Mouse (Mus musculus): ENCODE data around the gene Crtac1. TPM values are rescaled to one million over a fixed set of nuclear protein-coding genes. Genes with fewer than 3 reads are reported as not detected.

Gene Crtac1
- total and polyA plus RNA-seq, 3 experiments = not detected

- no peak for TF ChIP-seq CHD1 (IDR thresholded peaks at IDR 0.05; ENCODE audit: low read depth, low read length)
- TF ChIP-seq POLR2AphosphoS2 (IDR thresholded peaks at IDR 0.05; ENCODE audit: low read depth, low read length) = no peak
- no peak for TF ChIP-seq IRF4 (IDR thresholded peaks at IDR 0.05; ENCODE audit: low read depth, low read length)
- no peak for TF ChIP-seq EP300 (IDR thresholded peaks at IDR 0.05; ENCODE audit: low read length)
- TF ChIP-seq KAT2A (IDR thresholded peaks at IDR 0.05; ENCODE audit: insufficient replicate concordance, low read length) = no peak
- no peak for TF ChIP-seq JUND (conservative IDR thresholded peaks at IDR 0.05; ENCODE audit: low read depth, low read length)
- no peak for TF ChIP-seq PAX5 (IDR thresholded peaks at IDR 0.05; ENCODE audit: low read length)
- TF ChIP-seq MEF2A (IDR thresholded peaks at IDR 0.05; ENCODE audit: borderline replicate concordance, low read depth, low read length) = no peak
- TF ChIP-seq MAX (IDR thresholded peaks at IDR 0.05; ENCODE audit: low read length) = no peak
- no peak for TF ChIP-seq BHLHE40 (IDR thresholded peaks at IDR 0.05; ENCODE audit: low read depth, low read length)
- TF ChIP-seq RCOR1 (conservative IDR thresholded peaks at IDR 0.05; ENCODE audit: low read depth, low read length) = no peak
- TF ChIP-seq ELF1 (IDR thresholded peaks at IDR 0.05; ENCODE audit: low read depth, low read length) = no peak
- TF ChIP-seq RAD21 (IDR thresholded peaks at IDR 0.05; ENCODE audit: low read depth, low read length) = no peak
- no peak for TF ChIP-seq ZC3H11A (IDR thresholded peaks at IDR 0.05; ENCODE audit: low read depth, low read length)
- no peak for TF ChIP-seq E2F4 (IDR thresholded peaks at IDR 0.05; ENCODE audit: insufficient replicate concordance, low read depth, low read length)
- no peaks in the 10 kb centered on the region for H3K9me3 ChIP-seq (replicated peaks; ENCODE audit: low read length)
- H3K79me2 ChIP-seq (replicated peaks; ENCODE audit: control insufficient read depth, extremely low read depth, insufficient read depth, poor library complexity, severe bottlenecking) = no peaks in the 10 kb centered on the region
- peak; percentile 52 for DNase-seq (ENCODE audit: extremely low read depth)
- no peaks in the 10 kb centered on the region for H3K36me3 ChIP-seq (replicated peaks in 1 of 2; ENCODE audit: control insufficient read depth in 1 of 2, insufficient read depth in 1 of 2, low read length in 1 of 2)
- H3K4me2 ChIP-seq (ENCODE audit: insufficient read depth, low read depth, poor library complexity, severe bottlenecking) = no peak overlapping the region
- no peak overlapping the region for H3K4me3 ChIP-seq (replicated peaks in 1 of 3; ENCODE audit: low read depth in 2 of 3, low read length in 2 of 3, poor library complexity in 1 of 3)
- H3K9ac ChIP-seq (ENCODE audit: insufficient read depth, low read depth) = no peak overlapping the region
- peaks cover 10% of the 10 kb centered on the region for H3K27me3 ChIP-seq (replicated peaks)
- dilution Hi-C loops (cut with MboI; ENCODE audit: extremely low pct_ligation_motif_present, extremely low pct_unique_long_range_greater_than_20kb, low sequenced_read_pairs) = no loop called here
- no peak overlapping the region for H3K27ac ChIP-seq (ENCODE audit: insufficient read depth, low read depth)
- peaks cover 7 to 46% of the 10 kb centered on the region in 2 experiments; a peak in 3 of 4 replicates for H3K4me1 ChIP-seq (ENCODE audit: control insufficient read depth in 1 of 2, insufficient read depth in 2 of 2)
- in situ Hi-C loops (cut with MboI; ENCODE audit: low pct_ligation_motif_present, low pct_unique_long_range_greater_than_20kb, low sequenced_read_pairs) = loop anchor here (5.0 kb wide), 1 partner anchor 54 kb away; no protein-coding TSS in a partner anchor
Measured at GRCm38 (mm10) chr19:42271182-42271581, 160.4 kb downstream of the Crtac1 start.

DNA sequence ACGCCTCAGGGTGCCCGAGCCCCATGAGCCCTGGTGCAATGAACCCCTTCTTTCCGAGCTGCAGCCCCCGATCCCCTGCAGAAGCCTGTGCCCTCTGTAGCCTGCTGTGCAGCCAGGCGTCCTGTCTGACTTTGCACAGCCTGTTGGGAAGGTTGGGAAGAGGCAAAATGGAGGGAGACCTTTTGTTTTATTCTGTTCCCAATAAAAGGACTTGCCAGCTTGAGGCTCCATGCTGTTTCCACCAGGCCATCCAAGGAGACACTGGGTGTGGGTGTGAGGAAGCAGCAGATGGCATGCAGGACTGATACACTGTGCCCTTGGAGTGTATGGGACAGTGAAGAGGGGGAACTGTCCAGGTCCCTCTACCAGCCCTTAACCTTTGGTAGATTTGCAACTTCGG, 161.5 kb downstream of the Crtac1 start:
- H3K79me2 ChIP-seq (replicated peaks; ENCODE audit: control insufficient read depth, extremely low read depth, insufficient read depth, poor library complexity, severe bottlenecking) = no peaks in the 10 kb centered on the region
- no peak for TF ChIP-seq MAZ (IDR thresholded peaks at IDR 0.05; ENCODE audit: low read depth, low read length)
- no peak for TF ChIP-seq RCOR1 (conservative IDR thresholded peaks at IDR 0.05; ENCODE audit: low read depth, low read length)
- no peak for TF ChIP-seq EP300 (IDR thresholded peaks at IDR 0.05; ENCODE audit: low read length)
- no peak for TF ChIP-seq SMC3 (IDR thresholded peaks at IDR 0.05; ENCODE audit: low read depth, low read length)
- no peak for TF ChIP-seq ZNF384 (IDR thresholded peaks at IDR 0.05; ENCODE audit: low read depth, low read length)
- no peak for TF ChIP-seq ETS1 (conservative IDR thresholded peaks at IDR 0.05; ENCODE audit: low read depth, low read length)
- TF ChIP-seq SIN3A (IDR thresholded peaks at IDR 0.05; ENCODE audit: low read length) = no peak
- no peak for TF ChIP-seq MAFK (IDR thresholded peaks at IDR 0.05; ENCODE audit: insufficient replicate concordance, low read length)
- H3K4me2 ChIP-seq (ENCODE audit: insufficient read depth, low read depth, poor library complexity, severe bottlenecking) = no peak overlapping the region
- dilution Hi-C loops (cut with MboI; ENCODE audit: extremely low pct_ligation_motif_present, extremely low pct_unique_long_range_greater_than_20kb, low sequenced_read_pairs) = no loop called here
- no peaks in the 10 kb centered on the region for H3K36me3 ChIP-seq (replicated peaks in 1 of 2; ENCODE audit: control insufficient read depth in 1 of 2, insufficient read depth in 1 of 2, low read length in 1 of 2)
- in situ Hi-C loops (cut with MboI; ENCODE audit: low pct_ligation_motif_present, low pct_unique_long_range_greater_than_20kb, low sequenced_read_pairs) = loop anchor here (5.0 kb wide), 1 partner anchor 53 kb away; no protein-coding TSS in a partner anchor
- H3K9me3 ChIP-seq (replicated peaks; ENCODE audit: low read length) = no peaks in the 10 kb centered on the region
- DNase-seq (ENCODE audit: extremely low read depth) = no peak
- no peak overlapping the region for H3K4me3 ChIP-seq (replicated peaks in 1 of 3; ENCODE audit: low read depth in 2 of 3, low read length in 2 of 3, poor library complexity in 1 of 3)
- H3K27ac ChIP-seq (ENCODE audit: insufficient read depth, low read depth) = no peak overlapping the region
- H3K4me1 ChIP-seq (ENCODE audit: control insufficient read depth in 1 of 2, insufficient read depth in 2 of 2) = peaks cover 15 to 51% of the 10 kb centered on the region in 2 experiments
- H3K27me3 ChIP-seq (replicated peaks) = peaks cover 3% of the 10 kb centered on the region
- H3K9ac ChIP-seq (ENCODE audit: insufficient read depth, low read depth) = no peak overlapping the region

All from CH12.LX (cell line).